Mouse (Mus musculus) MEL-GATA-1-ER (cell line): ENCODE measurements at regions not wholly inside any gene's neighbourhood (a gene's known extent, or its start where the extent isn't known, plus 50 kb on each side); places are given as distances from the start of the nearest gene placed in this dataset.

Experiments used
- DNase-seq: peaks from one replicate; pipeline ENCODE4 v3.0.0-alpha.2; 2012; ENCODE audit warnings: low read depth; ENCODE audit errors: extremely low read depth

GRCm38 (mm10) chr12:32727539-32727938 lies 91.8 kb upstream of the Nampt start:
- peak; percentile 5 for DNase-seq

GRCm38 (mm10) chr12:32728425-32728824 lies 90.9 kb upstream of the Nampt start:
- no peak for DNase-seq

- no peak for DNase-seq
These were observed 84.1 kb upstream of the Nampt start for GRCm38 (mm10) chr12:32735224-32735623.

GRCm38 (mm10) chr12:32741465-32741864 lies 77.9 kb upstream of the Nampt start:
- no peak for DNase-seq

DNA sequence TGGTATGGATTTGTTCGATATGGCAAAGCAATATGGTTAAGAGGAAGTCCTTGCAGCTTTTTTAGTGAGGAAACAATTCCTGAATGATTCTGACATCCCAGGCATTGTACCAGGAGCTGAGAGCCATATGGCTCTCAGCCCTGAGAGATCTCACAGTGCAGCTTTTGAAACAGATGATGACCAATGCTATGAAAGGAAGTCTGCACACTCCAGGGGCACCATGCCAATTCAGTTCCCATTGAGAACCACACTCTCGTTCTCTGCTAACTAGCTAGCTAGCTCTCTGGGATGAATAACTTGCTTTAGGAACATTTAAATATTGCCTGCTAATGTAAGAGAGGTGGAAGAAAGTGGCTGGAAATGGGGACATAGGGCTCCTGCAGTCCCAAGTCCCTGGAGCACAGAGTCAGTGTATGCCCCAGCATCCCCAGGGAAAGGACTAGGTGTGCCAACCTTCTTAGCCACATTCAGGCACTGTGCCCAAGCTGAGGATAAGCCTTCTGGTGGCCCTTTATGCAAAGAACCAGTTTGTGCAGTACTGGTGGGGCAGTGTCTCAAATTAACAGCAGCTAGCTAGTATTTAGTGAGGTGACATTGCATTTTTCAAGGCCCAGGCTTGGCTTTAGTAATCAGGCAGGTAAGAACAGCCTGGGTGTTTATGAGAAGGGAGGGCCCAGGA lies 61.8 kb upstream of the Nampt start:
- DNase-seq: no peak

DNA sequence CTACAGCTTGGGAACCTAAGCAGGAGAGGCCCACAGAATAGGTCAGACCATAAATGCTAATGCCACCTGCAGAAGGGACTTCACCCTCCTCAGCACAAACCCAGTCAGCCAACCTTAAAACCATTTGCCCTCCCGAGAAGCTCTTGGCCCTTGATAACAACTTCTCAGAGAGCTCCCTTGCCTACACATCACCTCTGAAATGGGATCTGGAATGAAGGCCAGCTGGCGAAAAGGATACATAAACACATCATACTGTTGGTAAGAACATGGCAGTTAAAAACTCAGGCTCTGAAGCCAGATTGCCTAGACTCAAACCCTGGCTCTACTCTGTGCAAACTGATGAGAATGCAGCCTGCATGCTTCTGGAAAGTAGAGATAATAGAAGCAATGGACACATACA lies 61.2 kb upstream of the Nampt start:
- no peak for DNase-seq

- no peak for DNase-seq
These were observed 58.7 kb upstream of the Nampt start for GRCm38 (mm10) chr12:32760627-32761026.

- no peak for DNase-seq
These were observed 58.3 kb upstream of the Nampt start for GRCm38 (mm10) chr12:32761055-32761454.

DNA sequence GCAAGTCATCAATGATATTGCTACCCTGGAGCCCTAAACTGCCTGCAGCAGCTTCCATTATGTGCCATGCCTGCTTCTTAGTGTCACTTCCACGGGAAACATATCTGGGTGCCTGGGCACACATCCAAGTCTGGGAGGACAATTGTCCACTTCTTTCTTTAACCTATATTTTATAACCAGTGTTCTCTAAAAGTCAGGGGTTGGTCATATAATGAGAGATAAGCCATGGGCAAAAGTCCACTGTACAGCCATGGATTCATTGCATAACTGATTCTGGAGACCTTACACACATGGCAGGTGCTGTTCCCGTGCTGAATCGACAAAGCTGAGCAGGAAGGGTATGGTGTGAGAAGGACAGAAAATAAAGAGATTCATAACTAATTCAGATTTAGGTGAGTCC lies 55.1 kb upstream of the Nampt start:
- no peak for DNase-seq

DNA sequence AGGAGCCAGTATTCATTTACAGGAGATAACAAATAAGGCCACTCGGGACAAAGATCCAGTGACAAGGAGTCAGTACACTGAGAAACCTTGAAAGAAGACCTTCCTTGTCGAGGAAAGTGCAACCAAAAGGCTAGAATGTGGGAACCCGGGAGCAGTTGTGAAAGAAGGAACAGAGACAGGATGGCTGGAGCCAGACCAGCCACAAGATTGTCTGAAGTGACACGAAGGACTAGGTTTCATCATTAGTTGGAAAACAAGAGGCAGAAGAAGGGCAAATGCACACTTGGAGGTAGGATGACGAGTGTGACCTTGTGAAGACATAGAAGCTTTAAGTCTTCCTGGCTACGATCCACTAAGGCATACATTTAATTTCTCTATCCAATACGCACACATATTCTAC lies 54.6 kb upstream of the Nampt start:
- DNase-seq: no peak

DNA sequence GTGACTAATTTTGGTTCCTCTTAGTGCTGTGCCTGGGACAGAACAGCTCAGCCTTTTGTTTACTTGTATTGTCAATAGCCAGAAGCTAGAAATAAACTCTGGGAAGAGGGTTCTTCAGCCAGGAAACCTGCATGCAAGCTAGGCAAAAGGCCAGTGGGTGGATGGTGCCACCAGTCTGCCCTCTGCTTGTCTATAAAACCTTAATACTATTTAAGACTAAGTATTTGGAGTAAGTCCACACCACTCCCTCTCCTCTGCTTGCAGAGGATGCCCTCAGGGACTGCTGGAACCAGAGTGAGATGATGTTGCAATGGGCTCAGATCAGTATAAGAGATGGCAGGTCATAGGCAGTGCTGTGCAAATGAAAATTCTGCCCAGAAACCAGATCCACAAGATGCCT lies 53.5 kb upstream of the Nampt start:
- DNase-seq: no peak

GRCm38 (mm10) chr12:32766575-32766974 lies 52.8 kb upstream of the Nampt start:
- DNase-seq: no peak

GRCm38 (mm10) chr12:32767206-32768081 lies 51.9 kb upstream of the Nampt start:
- no peak for DNase-seq

GRCm38 (mm10) chr12:32768082-32768743 lies 51.1 kb upstream of the Nampt start:
- DNase-seq: no peak

DNA sequence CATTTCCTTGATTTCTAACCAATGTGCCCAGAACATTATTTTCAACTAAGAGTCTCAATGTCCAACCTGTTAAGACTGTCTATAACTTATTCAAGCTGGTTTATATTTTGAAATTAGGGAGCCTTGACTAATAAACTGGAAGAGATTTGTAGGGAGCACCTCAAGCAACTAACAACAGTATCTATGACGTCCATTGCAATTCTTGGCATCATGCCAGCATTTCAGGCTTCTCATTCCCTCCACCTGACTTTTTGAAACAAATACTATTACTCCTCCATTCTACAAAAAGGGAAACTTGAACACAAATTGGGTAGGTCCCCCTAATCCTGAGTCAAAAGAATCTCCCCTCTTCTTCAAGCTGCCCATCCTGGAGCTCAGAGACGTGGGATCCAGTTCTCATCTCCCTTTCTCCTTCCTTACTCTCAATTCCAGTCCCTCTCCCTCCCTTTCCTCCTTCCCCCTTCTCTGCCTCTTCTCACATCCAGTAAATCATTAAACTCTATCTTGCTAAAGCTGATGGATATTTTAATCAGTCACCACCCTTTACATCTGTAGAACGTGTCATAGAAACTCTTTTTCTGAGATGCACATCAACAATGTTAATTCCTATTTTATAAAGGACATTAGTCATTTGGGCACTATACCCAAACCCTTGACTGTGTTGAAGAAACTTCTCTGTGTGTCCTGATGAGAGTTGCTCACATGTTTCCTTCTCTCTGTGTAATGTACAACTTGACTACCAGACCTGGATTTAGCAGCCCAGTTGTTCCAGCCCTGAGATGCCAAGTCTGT lies 50.4 kb upstream of the Nampt start:
- no peak for DNase-seq
